Mouse (Mus musculus) liver, embryonic 11.5 days (tissue): ENCODE data around the gene Pym1. TPM values are rescaled to one million over a fixed set of nuclear protein-coding genes. Genes with fewer than 3 reads are reported as not detected.

Experiments used
- ATAC-seq: fragments of 200-750 bp; cut with Nextera tagmentation; replicated peaks from 2 replicates; pipeline ENCODE4 v1.8.0; 2017; ENCODE audit warnings: moderate number of reproducible peaks, mild to moderate bottlenecking, moderate TSS enrichment, moderate library complexity; ENCODE audit not compliant: low FRiP score
- DNase-seq: peaks from one replicate; pipeline ENCODE4 v3.0.0-alpha.2; 2017; ENCODE audit warnings: low spot score
- H3K27ac ChIP-seq: fragments of 300-500 bp; sonication (generic); 2 replicates; pipeline ENCODE4 v1.5.1; 2014; ENCODE audit warnings: mild to moderate bottlenecking, low read depth, low read length, control low read depth
- H3K27me3 ChIP-seq: fragments of 300-500 bp; sonication (generic); replicated peaks from 2 replicates; pipeline ENCODE4 v1.6.1; 2014; ENCODE audit warnings: low read length, mixed read lengths; ENCODE audit not compliant: control insufficient read depth, insufficient read depth
- H3K36me3 ChIP-seq: fragments of 300-500 bp; sonication (generic); 2 replicates; pipeline ENCODE4 v1.6.1; 2014; ENCODE audit warnings: mild to moderate bottlenecking, low read length, moderate library complexity, mixed read lengths; ENCODE audit not compliant: control insufficient read depth, insufficient read depth
- H3K4me1 ChIP-seq: fragments of 300-500 bp; sonication (generic); replicated peaks from 2 replicates; pipeline ENCODE4 v1.6.1; 2014; ENCODE audit warnings: low read length, mixed read lengths; ENCODE audit not compliant: control insufficient read depth, insufficient read depth
- H3K4me2 ChIP-seq: fragments of 300-500 bp; sonication (generic); 2 replicates; pipeline ENCODE4 v1.6.1; 2014; ENCODE audit warnings: mild to moderate bottlenecking, control low read depth, moderate library complexity
- H3K4me3 ChIP-seq: fragments of 300-500 bp; sonication (generic); 2 replicates; pipeline ENCODE4 v1.5.1; 2014; ENCODE audit warnings: low read depth, low read length, control low read depth
- H3K9ac ChIP-seq: fragments of 300-500 bp; sonication (generic); 2 replicates; pipeline ENCODE4 v1.6.1; 2014; ENCODE audit warnings: low read depth, low read length, control low read depth
- H3K9me3 ChIP-seq: fragments of 300-500 bp; sonication (generic); 2 replicates; pipeline ENCODE4 v1.6.1; 2016; ENCODE audit warnings: low read length, inconsistent platforms, mixed read lengths; ENCODE audit not compliant: control insufficient read depth
- WGBS: fragments of 180-500 bp; shearing (Covaris S2); extraction: QIAGEN DNeasy Blood & Tissue Kit; methylation state at CpG from one replicate; pipeline ENCODE4 v1.1.7; 2014; 5-methylcytosine and 5-hydroxymethylcytosine counted together
- polyA plus RNA-seq: library from polyadenylated mRNA; unstranded; fragments of >200 nt; fragmentation: Nextera tagmentation; extraction: Ambion mirVana; gene quantifications from 2 replicates; pipeline ENCODE4 v1.2.1, GENCODE M21; 2014

Gene Pym1
- 40.1 and 42.1 TPM in 2 replicates for polyA plus RNA-seq

GRCm38 (mm10) chr10:128747646-128748251 is at the start of gene Pym1:
Gene Pym1, plus strand, starts transcription at chr10:128747889.
- peak within 1 kb of the TSS; percentile 89 for H3K4me3 ChIP-seq
- no peaks in the 10 kb centered on the region for H3K9me3 ChIP-seq
- peaks cover 17% of the 10 kb centered on the region for H3K27me3 ChIP-seq
- H3K36me3 ChIP-seq, result no peaks in the 10 kb centered on the region; the same call in 1 of the 2 replicates
- peak within 1 kb of the TSS; percentile 84 for H3K4me2 ChIP-seq
- peaks cover 26% of the 10 kb centered on the region for H3K4me1 ChIP-seq
- WGBS, result under 1% methylated on average over 36 of the region's 36 CpGs
- DNase-seq (peak; percentile 86), ATAC-seq (peak; percentile 84)
- peak within 1 kb of the TSS; percentile 94 for H3K27ac ChIP-seq
- H3K9ac ChIP-seq, result peak within 1 kb of the TSS; percentile 80

- H3K4me3 ChIP-seq, result no peak overlapping the region
- H3K36me3 ChIP-seq, result peaks cover 31% of the 10 kb centered on the region
- no peak for ATAC-seq
- no peaks in the 10 kb centered on the region for H3K27me3 ChIP-seq
- H3K9me3 ChIP-seq, result no peaks in the 10 kb centered on the region
- whole genome bisulfite sequencing, result 86% methylated on average over 5 of the region's 5 CpGs
- H3K27ac ChIP-seq, result no peak overlapping the region
- H3K4me2 ChIP-seq, result no peak overlapping the region
- peaks cover 27% of the 10 kb centered on the region for H3K4me1 ChIP-seq
- no peak overlapping the region for H3K9ac ChIP-seq
- DNase-seq, result no peak
Measured at GRCm38 (mm10) chr10:128699006-128699405, 48.7 kb upstream of the Pym1 start.

GRCm38 (mm10) chr10:128699611-128700010 is 48.1 kb upstream of the Pym1 start:
- H3K4me2 ChIP-seq, result no peak overlapping the region
- WGBS, result 44% methylated on average over 11 of the region's 11 CpGs
- H3K36me3 ChIP-seq, result peaks cover 31% of the 10 kb centered on the region
- DNase-seq (no peak), ATAC-seq (no peak)
- peaks cover 27% of the 10 kb centered on the region for H3K4me1 ChIP-seq
- no peaks in the 10 kb centered on the region for H3K27me3 ChIP-seq
- H3K9me3 ChIP-seq, result no peaks in the 10 kb centered on the region
- H3K4me3 ChIP-seq, result no peak overlapping the region
- no peak overlapping the region for H3K9ac ChIP-seq
- 0 out of 2 replicates have a peak overlapping the region, but pooled peaks have one; percentile 29 for H3K27ac ChIP-seq

- Histone ChIP-seq H3K36me3 (peaks cover 31% of the 10 kb centered on the region), H3K9me3 (no peaks in the 10 kb centered on the region), H3K4me3 (no peak overlapping the region), H3K27me3 (no peaks in the 10 kb centered on the region), H3K4me2 (no peak overlapping the region), H3K4me1 (peaks cover 25% of the 10 kb centered on the region), H3K27ac (no peak overlapping the region), H3K9ac (no peak overlapping the region)
- WGBS, result 92% methylated on average over 5 of the region's 5 CpGs
- ATAC-seq (no peak), DNase-seq (no peak)
Measured at GRCm38 (mm10) chr10:128700712-128701111, 47.0 kb upstream of the Pym1 start.

- Histone ChIP-seq H3K4me2 (peak overlapping the region; percentile 79; the same call in 1 of the 2 replicates), H3K36me3 (peaks cover 29% of the 10 kb centered on the region), H3K4me3 (no peak overlapping the region), H3K9ac (peak overlapping the region; percentile 11; the same call in 1 of the 2 replicates), H3K4me1 (peaks cover 21% of the 10 kb centered on the region), H3K27ac (0 out of 2 replicates have a peak overlapping the region, but pooled peaks have one; percentile 23), H3K9me3 (no peaks in the 10 kb centered on the region), H3K27me3 (no peaks in the 10 kb centered on the region)
- DNase-seq, result no peak
- ATAC-seq, result no peak
- 73% methylated on average over 6 of the region's 6 CpGs for WGBS
Measured at GRCm38 (mm10) chr10:128702328-128703007, 45.2 kb upstream of the Pym1 start.

- peak within 1 kb of the TSS; percentile 95 for H3K27ac ChIP-seq
- H3K4me1 ChIP-seq, result peaks cover 21% of the 10 kb centered on the region
- peak within 1 kb of the TSS; percentile 82 for H3K4me3 ChIP-seq
- no peak for ATAC-seq
- no peaks in the 10 kb centered on the region for H3K9me3 ChIP-seq
- DNase-seq, result no peak
- H3K4me2 ChIP-seq, result peak within 1 kb of the TSS; percentile 79
- peak within 1 kb of the TSS; percentile 95 for H3K9ac ChIP-seq
- H3K36me3 ChIP-seq, result peaks cover 22% of the 10 kb centered on the region
- 20% methylated on average over 4 of the region's 4 CpGs for WGBS
- no peaks in the 10 kb centered on the region for H3K27me3 ChIP-seq
Measured at GRCm38 (mm10) chr10:128703895-128704294, 43.8 kb upstream of the Pym1 start, which contains the start of gene Pmel. Gene Pmel, plus strand, starts transcription at chr10:128704195.

- Histone ChIP-seq H3K9ac (peak within 1 kb of the TSS; percentile 95), H3K36me3 (peaks cover 17% of the 10 kb centered on the region), H3K9me3 (no peaks in the 10 kb centered on the region), H3K27ac (peak within 1 kb of the TSS; percentile 95), H3K4me2 (peak within 1 kb of the TSS; percentile 79), H3K4me3 (peak within 1 kb of the TSS; percentile 82), H3K4me1 (peaks cover 17% of the 10 kb centered on the region), H3K27me3 (no peaks in the 10 kb centered on the region)
- DNase-seq (peak; percentile 92), ATAC-seq (peak; percentile 90)
- WGBS, result under 1% methylated on average over 62 of the region's 62 CpGs
Measured at GRCm38 (mm10) chr10:128704491-128705316, 43.0 kb upstream of the Pym1 start, which contains the start of gene Cdk2. Gene Cdk2, minus strand, starts transcription at chr10:128705031.

GRCm38 (mm10) chr10:128705317-128705693 is 42.4 kb upstream of the Pym1 start:
- DNase-seq (peak; percentile 40), ATAC-seq (peak; percentile 25)
- Histone ChIP-seq H3K4me3 (peak overlapping the region; percentile 82), H3K9me3 (no peaks in the 10 kb centered on the region), H3K4me2 (peak overlapping the region; percentile 79), H3K9ac (peak overlapping the region; percentile 95), H3K27ac (peak overlapping the region; percentile 36; the same call in 1 of the 2 replicates), H3K4me1 (peaks cover 16% of the 10 kb centered on the region), H3K36me3 (peaks cover 12% of the 10 kb centered on the region), H3K27me3 (no peaks in the 10 kb centered on the region)
- 14% methylated on average over 11 of the region's 11 CpGs for WGBS
